Mouse (Mus musculus) cortical plate, adult 2 months (tissue): ENCODE data around the gene Diexf.

ENCODE experiments used
- CTCF ChIP-seq: fragments of 200-500 bp; IDR thresholded peaks from 2 replicates; pipeline ENCODE4 v1.5.1; 2011; ENCODE audit warnings: mild to moderate bottlenecking, control low read depth, low read length; ENCODE audit not compliant: insufficient read depth; ENCODE audit errors: extremely low read depth
- POLR2A ChIP-seq: fragments of 200-500 bp; IDR thresholded peaks from 2 replicates; pipeline ENCODE4 v1.6.1; 2011; ENCODE audit warnings: mild to moderate bottlenecking, low read length, control low read depth; ENCODE audit not compliant: insufficient read depth; ENCODE audit errors: extremely low read depth

GRCm38 (mm10) chr1:193131311-193131948 is 1.4 kb upstream of the Diexf start:
- TF ChIP-seq CTCF = no peak
- TF ChIP-seq POLR2A = no peak
